Mouse (Mus musculus) heart, postnatal 25 days (tissue): Measurements from ENCODE around the gene Olfr1238. TPM values are rescaled to one million over a fixed set of nuclear protein-coding genes. Genes with fewer than 3 reads are reported as not detected.

Experiments used
- DNase-seq: peaks from one replicate; pipeline ENCODE4 v3.0.0; 2022; ENCODE audit warnings: low spot score
- intact Hi-C: fragments of 180-260 bp; cut with DNase I; formaldehyde crosslinking; loops from one replicate; pipeline ENCODE4 v1.15.1; 2025
- total RNA-seq, 2 experiments: library from RNA; stranded (reverse); gene quantifications; 2 replicates each; pipeline ENCODE4 v1.2.3; 2021

The Olfr1238 gene
- not detected for total RNA-seq

DNA sequence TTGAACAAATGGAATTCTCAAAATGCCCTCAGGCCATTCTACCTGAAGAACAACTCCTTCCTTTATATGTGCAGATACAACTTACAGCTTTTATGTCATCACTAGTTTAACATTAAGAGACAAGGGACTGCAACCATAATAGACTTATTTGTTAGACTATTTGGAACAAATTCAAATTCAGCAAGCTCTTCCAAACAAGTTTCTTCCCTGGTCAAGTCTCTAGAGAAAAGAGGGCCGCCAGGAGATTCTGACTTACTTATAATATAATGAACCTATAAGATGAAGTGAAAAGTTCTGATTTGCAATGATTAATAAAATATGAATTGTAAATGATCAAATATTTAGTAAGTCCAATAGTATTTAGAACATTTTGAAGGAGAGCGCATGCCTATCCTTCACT lies at the start of gene Olfr1238:
Gene Olfr1238, minus strand, starts transcription at position 101 of the 400 bp plus-strand sequence.
- intact Hi-C loops, result no loop called here
- DNase-seq, result no peak

DNA sequence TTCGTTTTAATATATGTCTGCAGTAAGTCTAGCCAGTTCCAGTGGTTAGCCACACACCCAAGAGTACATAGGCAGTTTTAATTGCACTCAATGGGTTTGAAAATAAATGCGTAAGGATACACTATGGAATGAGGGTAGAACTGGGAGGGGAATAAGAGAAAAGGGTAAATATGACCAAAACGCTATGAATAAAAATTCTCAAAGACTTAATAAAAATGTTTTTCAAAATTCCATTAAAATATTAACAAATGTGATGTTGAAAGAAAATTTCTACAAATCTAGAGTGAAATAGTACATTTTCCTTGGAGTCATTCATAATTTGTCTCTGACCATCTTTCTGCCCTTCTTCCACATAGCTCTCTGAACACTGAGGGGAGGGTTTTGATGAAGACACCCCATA lies 33.4 kb upstream of the Olfr1238 start, which contains the start of gene Olfr1240:
Gene Olfr1240, minus strand, starts transcription at position 101 of the 400 bp plus-strand sequence.
- no peak for DNase-seq
- intact Hi-C loops, result no loop called here

DNA sequence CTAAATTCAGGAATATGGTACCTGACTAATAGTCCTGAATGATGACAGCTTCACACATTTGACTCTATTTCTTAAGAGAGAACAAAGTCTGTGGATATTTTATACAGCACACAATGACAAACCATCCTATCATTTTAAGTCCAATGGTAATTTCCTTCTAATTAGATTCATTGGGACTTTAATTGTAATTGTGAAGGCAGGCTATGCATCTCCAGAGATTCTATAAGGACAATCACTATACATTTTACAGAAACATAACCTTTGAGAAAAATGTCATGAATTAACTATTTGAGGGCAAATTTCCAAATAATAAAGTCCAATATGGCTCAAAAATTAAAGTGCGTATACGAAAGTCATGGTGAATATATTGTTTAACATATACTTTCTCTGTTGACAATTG lies 10.8 kb upstream of the Olfr1238 start, which contains the start of gene Olfr1239:
Gene Olfr1239, minus strand, starts transcription at position 101 of the 400 bp plus-strand sequence.
- no peak for DNase-seq

DNA sequence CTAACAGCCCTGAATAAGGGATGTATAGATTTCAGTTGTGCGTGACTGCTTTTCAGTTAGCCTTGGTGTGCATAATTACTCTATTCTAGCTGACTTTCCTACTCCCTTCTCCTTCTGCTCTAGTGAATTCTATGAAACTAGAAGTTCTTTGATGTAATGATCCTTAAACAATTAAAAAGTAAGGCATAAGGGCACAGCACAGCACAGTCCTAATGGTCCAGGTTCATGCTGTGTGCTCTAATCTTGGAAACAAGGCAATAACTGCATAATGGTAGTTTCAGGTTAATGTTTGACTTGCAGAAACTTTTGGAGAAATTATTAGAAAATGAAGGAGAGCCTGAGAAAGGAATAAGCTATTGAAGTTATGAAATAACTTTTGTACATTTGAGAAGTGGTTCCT lies 5.1 kb upstream of the Olfr1238 start:
- no peak for DNase-seq

More for the DNA sequence above, 10.8 kb upstream of the Olfr1238 start, which contains the start of gene Olfr1239:
- intact Hi-C loops, result no loop called here

DNA sequence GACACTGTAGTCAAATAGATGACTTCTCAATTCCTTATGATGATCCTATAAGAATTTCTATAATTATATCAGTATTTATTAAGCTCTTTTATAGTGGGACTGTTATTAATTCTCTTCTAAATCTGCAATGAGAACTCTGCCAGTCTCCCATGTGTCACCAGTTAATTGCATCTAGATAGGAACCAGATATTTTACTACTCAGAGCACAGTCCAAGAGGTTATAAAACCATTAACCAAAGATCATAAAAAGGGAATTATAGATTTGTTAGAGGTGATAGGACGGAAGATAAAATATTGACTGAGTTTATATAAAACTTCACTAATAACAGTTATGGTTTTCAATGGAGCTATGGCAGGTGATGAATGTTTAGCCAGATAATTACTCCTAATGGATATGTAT lies 8.6 kb downstream of the Olfr1238 start:
- intact Hi-C loops, result no loop called here
- DNase-seq, result no peak

More for the DNA sequence above, 5.1 kb upstream of the Olfr1238 start:
- intact Hi-C loops, result no loop called here

DNA sequence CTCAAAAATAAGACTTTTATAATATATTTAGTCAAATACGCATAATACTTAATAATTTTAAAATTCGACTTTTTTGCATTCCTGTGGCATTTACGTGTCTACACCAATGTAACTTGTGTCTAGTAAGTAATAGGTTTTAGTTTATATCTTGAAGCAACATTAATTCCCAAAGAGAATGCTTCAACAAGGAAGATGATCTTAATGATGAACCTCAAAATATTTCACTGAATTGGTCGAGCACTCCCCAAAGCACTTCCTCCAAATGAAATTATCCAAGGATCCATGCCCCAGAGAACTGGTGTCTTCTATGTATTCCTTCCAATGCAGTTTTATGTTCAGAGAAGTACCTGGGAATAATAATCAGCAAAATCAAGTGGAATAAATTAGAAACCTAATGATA lies 44.7 kb downstream of the Olfr1238 start, which contains the start of gene Olfr1234:
Gene Olfr1234, minus strand, starts transcription at position 101 of the 400 bp plus-strand sequence.
- no peak for DNase-seq
- intact Hi-C loops, result no loop called here

Other genes starting within 250 kb of the Olfr1238 start
- gene Olfr1224-ps1, start 245.6 kb downstream of the Olfr1238 start, total RNA-seq, result not detected
- not detected for gene Olfr1225, start 235.0 kb downstream of the Olfr1238 start, total RNA-seq
- not detected for gene Olfr1226, start 209.6 kb downstream of the Olfr1238 start, total RNA-seq
- not detected for gene Olfr1228, start 155.6 kb downstream of the Olfr1238 start, total RNA-seq
- gene Olfr1229, start 121.7 kb downstream of the Olfr1238 start, total RNA-seq, result not detected
- not detected for gene Olfr1230, start 112.4 kb downstream of the Olfr1238 start, total RNA-seq
- gene Olfr1231, start 102.6 kb downstream of the Olfr1238 start, total RNA-seq, result not detected
- not detected for gene Olfr1232, start 80.0 kb downstream of the Olfr1238 start, total RNA-seq
- not detected for gene Olfr1233, start 67.3 kb downstream of the Olfr1238 start, total RNA-seq
- gene Olfr1234, start 44.8 kb downstream of the Olfr1238 start, total RNA-seq, result not detected
- not detected for gene Olfr1239, start 10.7 kb upstream of the Olfr1238 start, total RNA-seq
- not detected for gene Olfr1240, start 33.3 kb upstream of the Olfr1238 start, total RNA-seq
- gene Olfr1241, start 77.5 kb upstream of the Olfr1238 start, total RNA-seq, result not detected
- not detected for gene Olfr1242, start 88.7 kb upstream of the Olfr1238 start, total RNA-seq
- not detected for gene Olfr1243, start 121.8 kb upstream of the Olfr1238 start, total RNA-seq
- not detected for gene Olfr1245, start 168.8 kb upstream of the Olfr1238 start, total RNA-seq
- gene Olfr1246, start 183.5 kb upstream of the Olfr1238 start, total RNA-seq, result not detected
- not detected for gene Olfr1247, start 204.5 kb upstream of the Olfr1238 start, total RNA-seq
- not detected for gene Olfr1248, start 208.6 kb upstream of the Olfr1238 start, total RNA-seq
- gene Olfr1249, start 225.3 kb upstream of the Olfr1238 start, total RNA-seq, result not detected